Mouse (Mus musculus) midbrain, embryonic 10.5 days (tissue): ENCODE measurements at regions not wholly inside any gene's neighbourhood (a gene's known extent, or its start where the extent isn't known, plus 50 kb on each side); places are given as distances from the start of the nearest gene placed in this dataset.

ENCODE experiments used
- DNase-seq: peaks from one replicate; pipeline ENCODE4 v3.0.0-alpha.2; 2017; ENCODE audit warnings: low spot score
- H3K27ac ChIP-seq: fragments of 300-500 bp; sonication (generic); replicated peaks from 2 replicates; pipeline ENCODE4 v1.5.1; 2016; ENCODE audit warnings: mild to moderate bottlenecking
- H3K27me3 ChIP-seq: fragments of 300-500 bp; sonication (generic); 2 replicates; pipeline ENCODE4 v1.6.1; 2016; ENCODE audit warnings: low read depth, mild to moderate bottlenecking; ENCODE audit not compliant: poor library complexity, severe bottlenecking
- H3K36me3 ChIP-seq: fragments of 300-500 bp; sonication (generic); 2 replicates; pipeline ENCODE4 v1.6.1; 2016; ENCODE audit warnings: mild to moderate bottlenecking, moderate library complexity
- H3K4me1 ChIP-seq: fragments of 300-500 bp; sonication (generic); 2 replicates; pipeline ENCODE4 v1.6.1; 2016
- H3K4me3 ChIP-seq: fragments of 300-500 bp; sonication (generic); 2 replicates; pipeline ENCODE4 v1.5.1; 2016; ENCODE audit warnings: mild to moderate bottlenecking, moderate library complexity
- H3K9me3 ChIP-seq: fragments of 300-500 bp; sonication (generic); replicated peaks from 2 replicates; pipeline ENCODE4 v1.6.1; 2016; ENCODE audit warnings: mild to moderate bottlenecking
- WGBS: fragments of 180-500 bp; shearing (Covaris S2); methylation state at CpG from one replicate; pipeline ENCODE4 v1.1.7; 2016; 5-methylcytosine and 5-hydroxymethylcytosine counted together

- no peaks in the 10 kb centered on the region for H3K36me3 ChIP-seq
- H3K27me3 ChIP-seq = no peaks in the 10 kb centered on the region
- H3K27ac ChIP-seq = no peak overlapping the region
- 94% methylated on average over 17 of the region's 17 CpGs for WGBS
- no peak overlapping the region for H3K4me3 ChIP-seq
- H3K4me1 ChIP-seq = no peaks in the 10 kb centered on the region
- no peak for DNase-seq
- H3K9me3 ChIP-seq = no peaks in the 10 kb centered on the region
Measured at GRCm38 (mm10) chr10:21763017-21763964, 118.7 kb upstream of the Sgk1 start.

- WGBS = 94% methylated on average over 8 of the region's 8 CpGs
- DNase-seq = no peak
- Histone ChIP-seq H3K4me1 (no peaks in the 10 kb centered on the region), H3K36me3 (no peaks in the 10 kb centered on the region), H3K9me3 (no peaks in the 10 kb centered on the region), H3K27ac (no peak overlapping the region), H3K4me3 (no peak overlapping the region), H3K27me3 (no peaks in the 10 kb centered on the region)
Measured at GRCm38 (mm10) chr10:21764090-21764489, 117.9 kb upstream of the Sgk1 start.

- no peak for DNase-seq
- no peaks in the 10 kb centered on the region for H3K36me3 ChIP-seq
- H3K4me1 ChIP-seq = no peaks in the 10 kb centered on the region
- no peak overlapping the region for H3K4me3 ChIP-seq
- H3K27me3 ChIP-seq = no peaks in the 10 kb centered on the region
- no peaks in the 10 kb centered on the region for H3K9me3 ChIP-seq
- H3K27ac ChIP-seq = no peak overlapping the region
- 83% methylated on average over 13 of the region's 13 CpGs for WGBS
Measured at GRCm38 (mm10) chr10:21764891-21765290, 117.1 kb upstream of the Sgk1 start.

- 85% methylated on average over 4 of the region's 4 CpGs for WGBS
- no peaks in the 10 kb centered on the region for H3K27me3 ChIP-seq
- DNase-seq = no peak
Measured at GRCm38 (mm10) chr10:21773548-21773947, 108.4 kb upstream of the Sgk1 start.

GRCm38 (mm10) chr10:21775441-21775840, 106.5 kb upstream of the Sgk1 start:
- WGBS = 88% methylated on average over 5 of the region's 5 CpGs
- Histone ChIP-seq H3K9me3 (0 out of 2 replicates have a peak, but pooled peaks cover 3% of the 10 kb centered on the region), H3K4me1 (peaks cover 7% of the 10 kb centered on the region; the same call in 1 of the 2 replicates), H3K4me3 (no peak overlapping the region), H3K36me3 (no peaks in the 10 kb centered on the region), H3K27ac (no peak overlapping the region), H3K27me3 (no peaks in the 10 kb centered on the region)
- no peak for DNase-seq

More at GRCm38 (mm10) chr10:21773548-21773947, 108.4 kb upstream of the Sgk1 start:
- no peak overlapping the region for H3K27ac ChIP-seq
- H3K4me1 ChIP-seq = peaks cover 7% of the 10 kb centered on the region; the same call in 1 of the 2 replicates
- H3K36me3 ChIP-seq = no peaks in the 10 kb centered on the region
- 0 out of 2 replicates have a peak, but pooled peaks cover 3% of the 10 kb centered on the region for H3K9me3 ChIP-seq
- no peak overlapping the region for H3K4me3 ChIP-seq

- Histone ChIP-seq H3K4me3 (no peak overlapping the region), H3K27ac (no peak overlapping the region), H3K4me1 (peaks cover 7% of the 10 kb centered on the region; the same call in 1 of the 2 replicates), H3K9me3 (no peaks in the 10 kb centered on the region), H3K27me3 (no peaks in the 10 kb centered on the region), H3K36me3 (no peaks in the 10 kb centered on the region)
- 78% methylated on average over 12 of the region's 12 CpGs for WGBS
- DNase-seq = no peak
Measured at GRCm38 (mm10) chr10:21775911-21776761, 105.8 kb upstream of the Sgk1 start.

- Histone ChIP-seq H3K9me3 (no peaks in the 10 kb centered on the region), H3K4me3 (no peak overlapping the region), H3K27me3 (no peaks in the 10 kb centered on the region), H3K4me1 (peaks cover 7% of the 10 kb centered on the region; the same call in 1 of the 2 replicates), H3K27ac (no peak overlapping the region), H3K36me3 (no peaks in the 10 kb centered on the region)
- no peak for DNase-seq
- 91% methylated on average over 8 of the region's 8 CpGs for WGBS
Measured at GRCm38 (mm10) chr10:21776762-21777080, 105.3 kb upstream of the Sgk1 start.

- peaks cover 7% of the 10 kb centered on the region; the same call in 1 of the 2 replicates for H3K4me1 ChIP-seq
- no peaks in the 10 kb centered on the region for H3K36me3 ChIP-seq
- 93% methylated on average over 3 of the region's 3 CpGs for WGBS
- no peak overlapping the region for H3K4me3 ChIP-seq
- no peak for DNase-seq
- H3K9me3 ChIP-seq = no peaks in the 10 kb centered on the region
- no peak overlapping the region for H3K27ac ChIP-seq
- H3K27me3 ChIP-seq = no peaks in the 10 kb centered on the region
Measured at GRCm38 (mm10) chr10:21777103-21777502, 104.9 kb upstream of the Sgk1 start.

- no peak for DNase-seq
- H3K4me1 ChIP-seq = no peaks in the 10 kb centered on the region
- no peak overlapping the region for H3K4me3 ChIP-seq
- H3K27me3 ChIP-seq = no peaks in the 10 kb centered on the region
- 90% methylated on average over 7 of the region's 7 CpGs for WGBS
- no peak overlapping the region for H3K27ac ChIP-seq
- no peaks in the 10 kb centered on the region for H3K36me3 ChIP-seq
- H3K9me3 ChIP-seq = no peaks in the 10 kb centered on the region
Measured at GRCm38 (mm10) chr10:21783478-21783877, 98.5 kb upstream of the Sgk1 start.

GRCm38 (mm10) chr10:21785110-21785509, 96.9 kb upstream of the Sgk1 start:
- no peak overlapping the region for H3K27ac ChIP-seq
- no peaks in the 10 kb centered on the region for H3K36me3 ChIP-seq
- no peak overlapping the region for H3K4me3 ChIP-seq
- WGBS = 72% methylated on average over 4 of the region's 4 CpGs
- H3K9me3 ChIP-seq = no peaks in the 10 kb centered on the region
- no peaks in the 10 kb centered on the region for H3K27me3 ChIP-seq
- 0 out of 2 replicates have a peak, but pooled peaks cover 4% of the 10 kb centered on the region for H3K4me1 ChIP-seq
- DNase-seq = no peak

- H3K36me3 ChIP-seq = no peaks in the 10 kb centered on the region
- H3K4me3 ChIP-seq = no peak overlapping the region
- H3K9me3 ChIP-seq = no peaks in the 10 kb centered on the region
- H3K27ac ChIP-seq = no peak overlapping the region
- no peak for DNase-seq
- H3K27me3 ChIP-seq = no peaks in the 10 kb centered on the region
- H3K4me1 ChIP-seq = 0 out of 2 replicates have a peak, but pooled peaks cover 5% of the 10 kb centered on the region
- 82% methylated on average over 5 of the region's 5 CpGs for WGBS
Measured at GRCm38 (mm10) chr10:21785785-21786184, 96.2 kb upstream of the Sgk1 start.

- 77% methylated on average over 17 of the region's 17 CpGs for WGBS
- Histone ChIP-seq H3K4me3 (no peak overlapping the region), H3K4me1 (peaks cover 9% of the 10 kb centered on the region; the same call in 1 of the 2 replicates), H3K9me3 (no peaks in the 10 kb centered on the region), H3K27ac (no peak overlapping the region), H3K36me3 (no peaks in the 10 kb centered on the region), H3K27me3 (no peaks in the 10 kb centered on the region)
- no peak for DNase-seq
Measured at GRCm38 (mm10) chr10:21789847-21790530, 92.0 kb upstream of the Sgk1 start.
